Mouse (Mus musculus): ENCODE data around the gene Ube2o.
A peak's percentile ranks its signal among the peaks of the same experiment; 100 is the strongest.
"Not testable (repeated sequence)": the region's sequence is repeated elsewhere in the genome, so short reads cannot be mapped to it uniquely, and the experiment has no call there.

The Ube2o gene

GRCm38 (mm10) chr11:116615735-116616437 is 34.6 kb upstream of the Ube2o start:
- DNase-seq (ENCODE audit: low read depth, low spot score), result no peak

GRCm38 (mm10) chr11:116613234-116613633 is 32.0 kb upstream of the Ube2o start:
- no peak for DNase-seq (ENCODE audit: low read depth, low spot score)

- no peak for DNase-seq (ENCODE audit: low read depth, low spot score)
Observed at GRCm38 (mm10) chr11:116612554-116612953, 31.3 kb upstream of the Ube2o start.

- no peak for DNase-seq (ENCODE audit: low read depth, low spot score)
Observed at GRCm38 (mm10) chr11:116611883-116612282, 30.6 kb upstream of the Ube2o start.

- not testable (repeated sequence) for DNase-seq (ENCODE audit: low read depth, low spot score)
Observed at GRCm38 (mm10) chr11:116611168-116611567, 29.9 kb upstream of the Ube2o start.

GRCm38 (mm10) chr11:116609965-116610630 is 28.9 kb upstream of the Ube2o start:
- DNase-seq (ENCODE audit: low read depth, low spot score), result no peak

DNA sequence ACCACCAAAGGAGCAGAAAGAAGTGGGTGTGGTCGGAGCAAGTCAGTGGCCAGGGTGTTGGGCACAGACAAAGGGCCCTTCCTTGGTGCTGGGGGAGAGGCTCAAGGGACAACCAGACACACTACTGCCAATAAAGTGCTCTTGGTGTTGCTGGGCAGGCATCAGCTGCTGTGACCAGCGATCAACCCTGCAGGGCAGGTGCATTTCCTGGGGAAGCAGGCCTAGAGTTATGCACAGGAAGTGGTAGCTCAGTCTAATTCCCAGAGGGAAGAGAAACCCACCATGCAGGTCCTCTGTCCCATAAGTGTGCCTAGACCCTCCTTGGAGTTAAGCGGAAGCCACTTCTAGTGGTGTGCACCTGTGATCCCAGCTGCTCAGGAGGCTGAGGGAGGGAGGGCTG is 26.5 kb upstream of the Ube2o start:
- DNase-seq (ENCODE audit: low read depth, low spot score), result no peak

DNA sequence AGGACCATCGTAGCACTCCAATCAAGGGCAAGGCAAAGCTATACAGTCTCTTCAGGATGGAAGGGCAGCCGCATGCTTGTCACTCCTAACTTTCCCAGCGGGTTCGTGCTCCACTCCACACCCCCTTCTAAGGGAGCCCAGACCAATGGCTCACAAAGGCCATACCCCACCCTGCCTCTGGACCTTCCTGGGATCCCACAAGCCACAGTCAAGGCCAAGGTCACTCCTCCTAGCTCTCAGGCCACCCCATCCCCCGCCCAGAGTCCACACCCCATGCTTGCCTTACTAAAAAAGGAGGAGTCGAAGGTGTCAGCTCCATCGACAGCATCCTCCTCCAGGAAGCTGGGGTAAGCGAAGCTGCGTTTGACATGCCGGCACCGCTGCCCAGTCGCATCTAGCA is 22.9 kb upstream of the Ube2o start:
- DNase-seq (ENCODE audit: low read depth, low spot score), result no peak

DNA sequence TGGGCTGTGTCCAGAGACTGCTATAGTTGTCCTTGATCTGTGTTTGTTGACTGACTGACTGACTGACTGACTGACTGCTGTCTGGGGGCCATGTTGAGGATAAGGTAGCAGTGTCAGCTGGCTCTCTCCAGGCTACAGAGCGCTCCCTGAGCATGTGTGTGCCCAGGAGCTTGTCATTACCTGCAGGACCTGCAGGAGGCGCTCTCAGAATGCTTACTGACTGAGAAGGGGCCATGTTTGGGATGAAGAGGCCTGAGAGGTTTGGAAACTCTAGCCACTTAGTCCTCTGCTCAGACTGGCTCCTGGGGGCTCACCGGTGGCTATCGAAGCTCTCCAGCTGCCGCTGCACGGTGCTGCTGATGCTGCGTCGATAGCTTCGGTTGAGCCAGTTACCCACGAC is 22.1 kb upstream of the Ube2o start:
- DNase-seq (ENCODE audit: low read depth, low spot score), result no peak

- no peak for DNase-seq (ENCODE audit: low read depth, low spot score)
Observed at GRCm38 (mm10) chr11:116602043-116602442, 20.8 kb upstream of the Ube2o start.

DNA sequence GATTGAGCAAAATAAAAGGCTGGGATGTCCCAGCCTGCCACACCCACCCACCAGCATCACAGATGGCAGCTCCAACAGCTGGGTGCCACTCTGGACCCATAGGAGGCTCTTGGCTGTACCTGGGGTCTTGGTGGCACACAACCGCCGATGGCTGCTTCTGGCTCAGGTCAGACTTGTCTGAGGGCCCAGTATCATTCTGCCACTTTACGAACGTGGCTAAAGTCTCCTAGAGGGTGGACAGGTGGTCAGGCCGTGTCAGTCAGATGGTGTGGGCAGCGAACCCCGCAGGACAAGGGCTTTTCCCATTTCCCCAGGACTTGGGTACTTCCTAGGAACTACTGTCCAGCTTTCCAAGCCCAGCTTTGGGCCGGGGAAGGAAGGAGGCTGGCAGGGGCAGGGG is 19.9 kb upstream of the Ube2o start:
- DNase-seq (ENCODE audit: low read depth, low spot score), result no peak

- DNase-seq (ENCODE audit: low read depth, low spot score), result no peak
Observed at GRCm38 (mm10) chr11:116599230-116599629, 18.0 kb upstream of the Ube2o start.

GRCm38 (mm10) chr11:116598193-116598592 is 16.9 kb upstream of the Ube2o start:
- DNase-seq (ENCODE audit: low read depth, low spot score), result no peak

DNA sequence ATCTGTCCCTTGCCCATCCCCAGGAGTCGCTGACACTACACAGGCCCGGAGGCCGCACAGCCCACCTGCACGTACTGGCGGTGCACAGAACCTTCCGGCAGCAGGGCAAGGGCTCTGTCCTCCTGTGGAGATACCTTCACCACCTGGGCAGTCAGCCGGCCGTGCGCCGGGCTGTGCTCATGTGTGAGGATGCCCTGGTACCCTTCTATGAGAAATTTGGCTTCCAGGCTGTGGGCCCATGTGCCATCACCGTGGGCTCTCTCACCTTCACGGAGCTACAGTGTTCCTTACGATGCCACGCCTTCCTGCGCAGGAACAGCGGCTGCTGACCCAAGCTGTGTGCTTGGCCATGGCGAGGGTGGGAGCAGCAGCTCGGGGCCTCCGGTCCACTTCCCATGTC is 15.5 kb upstream of the Ube2o start:
- DNase-seq (ENCODE audit: low read depth, low spot score), result no peak

- DNase-seq (ENCODE audit: low read depth, low spot score), result no peak
Observed at GRCm38 (mm10) chr11:116593345-116593744, 12.1 kb upstream of the Ube2o start.

DNA sequence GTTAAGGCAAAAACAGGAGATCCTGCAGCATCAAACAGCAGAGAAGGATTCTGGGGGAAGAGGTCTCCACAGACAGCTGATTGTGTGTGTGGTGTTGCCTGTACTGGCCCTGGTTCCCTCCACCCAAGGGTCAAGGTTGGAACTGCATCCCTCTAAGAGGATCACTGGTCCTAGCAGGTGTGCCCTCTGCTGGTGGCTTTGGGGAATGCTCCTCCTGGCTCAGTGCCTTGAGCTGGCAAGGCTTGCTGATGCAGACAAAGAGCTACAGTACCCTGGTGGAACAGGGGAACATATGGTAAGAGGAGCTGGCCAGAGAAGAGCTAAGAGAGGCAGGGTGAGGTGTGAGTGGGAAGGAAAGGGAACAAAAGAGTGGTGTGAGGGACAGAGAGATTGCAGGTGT is 11.2 kb upstream of the Ube2o start:
- DNase-seq (ENCODE audit: low read depth, low spot score), result peak; percentile 98

GRCm38 (mm10) chr11:116591621-116592020 is 10.4 kb upstream of the Ube2o start:
- DNase-seq (ENCODE audit: low read depth, low spot score), result no peak

DNA sequence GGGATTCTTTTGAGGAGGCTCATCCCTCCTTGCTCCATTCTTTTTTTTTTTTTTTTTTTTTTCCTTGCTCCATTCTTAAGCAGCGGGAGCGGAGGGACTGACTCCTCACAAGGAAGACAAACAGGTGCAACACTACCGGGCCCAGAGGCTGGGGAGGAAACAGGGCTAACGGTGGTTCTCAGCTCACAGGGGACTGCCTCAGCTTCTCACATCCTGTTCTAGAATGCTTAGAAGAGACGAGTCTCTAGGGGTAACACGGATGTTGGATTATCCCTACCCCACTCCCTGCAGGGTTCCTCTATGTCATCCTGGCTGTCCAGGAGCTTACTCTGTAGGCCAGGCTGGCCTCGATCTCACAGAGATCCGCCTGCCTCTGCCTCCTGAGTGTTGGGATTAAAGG is 8.3 kb upstream of the Ube2o start:
- no peak for DNase-seq (ENCODE audit: low read depth, low spot score)

DNA sequence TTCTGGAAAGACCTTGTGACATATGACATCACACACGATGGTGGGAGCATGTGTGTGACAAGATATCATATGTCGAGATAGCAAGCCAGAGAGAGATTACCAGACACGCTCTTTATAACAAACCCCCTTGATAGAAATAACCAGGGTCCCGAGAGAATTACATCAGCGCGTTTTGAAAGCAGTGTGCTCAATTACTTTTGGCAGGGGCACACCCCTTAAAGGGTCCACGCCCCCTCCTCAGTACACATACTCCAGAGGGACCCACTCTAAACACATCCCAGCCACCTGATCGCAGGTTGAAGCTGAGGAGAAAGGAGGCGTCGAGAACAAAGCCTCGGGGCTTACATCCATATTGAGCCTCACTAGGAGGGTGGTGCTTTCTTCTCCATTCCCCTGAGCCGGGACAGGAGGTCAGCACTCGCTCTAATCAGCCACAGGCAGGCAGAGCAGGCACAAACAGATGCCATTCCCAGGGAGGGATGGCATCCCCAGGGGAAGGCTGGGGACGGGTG is 7.8 kb upstream of the Ube2o start:
- no peak for DNase-seq (ENCODE audit: low read depth, low spot score)

DNA sequence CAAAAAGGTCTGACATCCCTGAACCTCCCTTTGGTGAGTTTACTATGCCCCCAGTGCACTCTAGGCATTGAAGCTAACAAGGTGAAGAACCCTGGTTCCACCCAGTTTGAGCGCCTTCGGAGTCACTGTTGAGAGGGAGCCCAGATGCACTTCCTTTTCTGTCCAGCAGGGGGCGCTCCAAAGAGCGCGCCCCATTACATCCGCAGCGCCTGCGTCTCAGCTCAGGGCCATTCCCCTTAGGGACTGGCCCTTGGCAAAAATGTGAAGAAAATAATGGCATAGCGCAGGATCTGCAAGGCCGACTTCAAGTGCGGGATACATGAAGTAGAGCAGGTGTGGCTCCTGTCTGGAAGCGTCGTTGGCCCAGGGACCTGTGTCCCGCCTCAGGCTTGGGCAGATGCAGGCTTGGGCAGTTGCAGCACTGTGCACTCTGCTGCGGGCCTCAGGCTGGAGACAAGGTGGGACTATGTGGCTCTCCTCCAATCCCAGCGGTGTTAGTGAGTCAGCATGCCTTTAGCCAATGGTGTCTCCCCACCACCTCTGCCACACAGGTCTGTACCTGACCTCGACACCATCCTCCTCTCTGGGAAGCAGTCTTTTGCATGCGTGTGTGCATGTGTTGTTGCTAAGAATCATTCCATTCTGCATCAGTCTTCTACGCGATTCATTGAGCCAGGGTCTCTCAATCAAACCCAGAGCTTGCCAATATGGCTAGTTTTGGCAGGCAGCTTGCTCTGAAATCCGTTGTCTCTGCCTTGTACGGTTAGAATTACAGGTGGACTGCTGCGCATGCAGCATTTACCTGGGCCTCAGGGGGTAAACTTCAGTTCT is 5.8 kb upstream of the Ube2o start:
- peak; percentile 85 for DNase-seq (ENCODE audit: low read depth, low spot score)

GRCm38 (mm10) chr11:116586310-116586709 is 5.1 kb upstream of the Ube2o start, which contains the start of gene Aanat:
Gene Aanat, plus strand, starts transcription at chr11:116586432.
- no peak for DNase-seq (ENCODE audit: low read depth, low spot score)

DNA sequence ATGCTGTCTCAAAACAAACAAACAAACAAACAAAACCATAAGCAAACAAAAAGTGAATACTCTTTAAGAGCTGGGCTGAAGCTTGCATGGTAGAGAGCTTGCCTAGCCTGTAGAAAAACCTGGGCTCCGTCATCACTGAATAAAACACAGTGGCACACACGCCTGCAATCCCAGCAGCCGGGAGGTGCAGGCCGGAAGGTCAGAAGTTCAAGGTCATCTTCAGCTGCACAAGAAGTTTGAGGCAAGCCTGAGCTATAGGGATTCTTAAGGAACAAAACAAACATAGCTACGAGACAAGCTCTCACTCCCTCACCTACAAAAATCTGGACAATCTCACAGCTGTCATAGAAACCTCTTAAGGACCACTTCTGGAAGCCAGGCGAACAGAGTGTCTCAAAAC is 4.4 kb upstream of the Ube2o start:
- DNase-seq (ENCODE audit: low read depth, low spot score), result no peak

Measured in forelimb bud, embryonic 11.5 days (tissue).